Mouse (Mus musculus) liver, postnatal 0 days (tissue): ENCODE data around the gene Adgrl2. TPM values are rescaled to one million over a fixed set of nuclear protein-coding genes. Genes with fewer than 3 reads are reported as not detected.
A peak's percentile ranks its signal among the peaks of the same experiment; 100 is the strongest.

ENCODE experiments used
- ATAC-seq: fragments of 200-750 bp; cut with Nextera tagmentation; 2 replicates; pipeline ENCODE4 v1.8.0; 2017; ENCODE audit warnings: mild to moderate bottlenecking, moderate library complexity
- DNase-seq: peaks from one replicate; pipeline ENCODE4 v3.0.0-alpha.2; 2016
- H3K27ac ChIP-seq: fragments of 300-500 bp; sonication (generic); 2 replicates; pipeline ENCODE4 v1.5.1; 2014; ENCODE audit warnings: antibody characterized with exemption, moderate library complexity, mild to moderate bottlenecking, low read depth
- H3K27me3 ChIP-seq: fragments of 300-500 bp; sonication (generic); 2 replicates; pipeline ENCODE4 v1.6.1; 2014; ENCODE audit warnings: low read length, control low read depth, mixed read lengths; ENCODE audit not compliant: insufficient read depth
- H3K36me3 ChIP-seq: fragments of 300-500 bp; sonication (generic); replicated peaks from 2 replicates; pipeline ENCODE4 v1.6.1; 2014; ENCODE audit warnings: mild to moderate bottlenecking, control low read depth, low read length, moderate library complexity, mixed read lengths; ENCODE audit not compliant: insufficient read depth
- H3K4me1 ChIP-seq: fragments of 300-500 bp; sonication (generic); 2 replicates; pipeline ENCODE4 v1.6.1; 2014; ENCODE audit warnings: antibody characterized with exemption, mild to moderate bottlenecking, control low read depth; ENCODE audit not compliant: insufficient read depth
- H3K4me2 ChIP-seq: fragments of 300-500 bp; sonication (generic); 2 replicates; pipeline ENCODE4 v1.6.1; 2014; ENCODE audit warnings: low read depth, mild to moderate bottlenecking, low read length, moderate library complexity, mixed read lengths
- H3K4me3 ChIP-seq: fragments of 300-500 bp; sonication (generic); 2 replicates; pipeline ENCODE4 v1.5.1; 2014; ENCODE audit warnings: low read depth, low read length
- H3K9ac ChIP-seq: fragments of 300-500 bp; sonication (generic); replicated peaks from 2 replicates; pipeline ENCODE4 v1.6.1; 2014; ENCODE audit warnings: mild to moderate bottlenecking, moderate library complexity
- H3K9me3 ChIP-seq: fragments of 300-500 bp; sonication (generic); 2 replicates; pipeline ENCODE4 v1.6.1; 2016; ENCODE audit warnings: mild to moderate bottlenecking, control low read depth, low read length, mixed read lengths
- CTCF ChIP-seq: sonication (generic); IDR thresholded peaks from 2 replicates; pipeline ENCODE4 v1.5.1; 2016; ENCODE audit warnings: antibody characterized with exemption, low read depth
- EP300 ChIP-seq: IDR thresholded peaks from 2 replicates; pipeline ENCODE4 v1.6.1; 2016; ENCODE audit warnings: antibody characterized with exemption, low read depth, mild to moderate bottlenecking
- WGBS: fragments of 180-500 bp; shearing (Covaris S2); extraction: QIAGEN DNeasy Blood & Tissue Kit; methylation state at CpG from one replicate; pipeline ENCODE4 v1.1.7; 2014; ENCODE audit not compliant: insufficient replicate concordance; 5-methylcytosine and 5-hydroxymethylcytosine counted together
- polyA plus RNA-seq: library from polyadenylated mRNA; unstranded; fragments of >200 nt; fragmentation: Nextera tagmentation; extraction: Ambion mirVana; gene quantifications from 2 replicates; pipeline ENCODE4 v1.2.1, GENCODE M21; 2015

Gene Adgrl2
- polyA plus RNA-seq, 1 experiment from 2014 or later = 9.1 TPM

- Histone ChIP-seq H3K27me3 (no peaks in the 10 kb centered on the region), H3K9ac (no peak overlapping the region), H3K4me1 (peaks cover 13% of the 10 kb centered on the region), H3K4me2 (no peak overlapping the region), H3K36me3 (no peaks in the 10 kb centered on the region), H3K27ac (no peak overlapping the region), H3K9me3 (no peaks in the 10 kb centered on the region), H3K4me3 (no peak overlapping the region)
- TF ChIP-seq EP300 (no peak), CTCF (no peak)
- no peak for DNase-seq
- WGBS = 76% methylated on average over 9 of the region's 9 CpGs
- 0 out of 2 replicates have a peak, but pooled peaks have one; percentile 13 for ATAC-seq
Observed at GRCm38 (mm10) chr3:148935056-148935455, 55.3 kb downstream of the Adgrl2 start.

GRCm38 (mm10) chr3:148934279-148934678 lies 56.1 kb downstream of the Adgrl2 start:
- Histone ChIP-seq H3K4me3 (no peak overlapping the region), H3K9me3 (no peaks in the 10 kb centered on the region), H3K36me3 (no peaks in the 10 kb centered on the region), H3K27me3 (no peaks in the 10 kb centered on the region), H3K27ac (no peak overlapping the region), H3K9ac (no peak overlapping the region), H3K4me2 (no peak overlapping the region), H3K4me1 (peaks cover 13% of the 10 kb centered on the region)
- 78% methylated on average over 5 of the region's 5 CpGs for WGBS
- no peak for TF ChIP-seq EP300
- TF ChIP-seq CTCF = no peak
- no peak for DNase-seq
- ATAC-seq = no peak

- no peak for ATAC-seq
- no peak for TF ChIP-seq CTCF
- no peak for TF ChIP-seq EP300
- WGBS = 43% methylated on average over 6 of the region's 6 CpGs
Observed at GRCm38 (mm10) chr3:148933160-148933559, 57.2 kb downstream of the Adgrl2 start.

GRCm38 (mm10) chr3:148930913-148931312 lies 59.4 kb downstream of the Adgrl2 start:
- H3K4me2 ChIP-seq = no peak overlapping the region
- TF ChIP-seq EP300 (no peak), CTCF (no peak)
- no peak overlapping the region for H3K9ac ChIP-seq
- no peaks in the 10 kb centered on the region for H3K36me3 ChIP-seq
- DNase-seq = no peak
- H3K4me3 ChIP-seq = no peak overlapping the region
- H3K4me1 ChIP-seq = peaks cover 13% of the 10 kb centered on the region
- ATAC-seq = no peak
- no peak overlapping the region for H3K27ac ChIP-seq
- H3K27me3 ChIP-seq = no peaks in the 10 kb centered on the region
- no peaks in the 10 kb centered on the region for H3K9me3 ChIP-seq
- WGBS = 87% methylated on average over 6 of the region's 6 CpGs

More at GRCm38 (mm10) chr3:148933160-148933559, 57.2 kb downstream of the Adgrl2 start:
- peaks cover 13% of the 10 kb centered on the region for H3K4me1 ChIP-seq
- no peak overlapping the region for H3K4me2 ChIP-seq
- no peak overlapping the region for H3K4me3 ChIP-seq
- H3K9ac ChIP-seq = no peak overlapping the region
- DNase-seq = no peak
- no peak overlapping the region for H3K27ac ChIP-seq
- no peaks in the 10 kb centered on the region for H3K9me3 ChIP-seq
- no peaks in the 10 kb centered on the region for H3K36me3 ChIP-seq
- no peaks in the 10 kb centered on the region for H3K27me3 ChIP-seq

GRCm38 (mm10) chr3:148926330-148926729 lies 64.0 kb downstream of the Adgrl2 start:
- no peaks in the 10 kb centered on the region for H3K36me3 ChIP-seq
- H3K9me3 ChIP-seq = no peaks in the 10 kb centered on the region
- TF ChIP-seq EP300 (no peak), CTCF (no peak)
- 63% methylated on average over 3 of the region's 3 CpGs for WGBS
- no peak overlapping the region for H3K4me3 ChIP-seq
- H3K4me2 ChIP-seq = no peak overlapping the region
- DNase-seq = no peak
- H3K27ac ChIP-seq = no peak overlapping the region
- 0 out of 2 replicates have a peak, but pooled peaks cover 2% of the 10 kb centered on the region for H3K4me1 ChIP-seq
- no peak overlapping the region for H3K9ac ChIP-seq
- ATAC-seq = no peak
- no peaks in the 10 kb centered on the region for H3K27me3 ChIP-seq

GRCm38 (mm10) chr3:148922618-148923095 lies 67.7 kb downstream of the Adgrl2 start:
- WGBS = 80% methylated on average over 14 of the region's 14 CpGs
- Histone ChIP-seq H3K27ac (no peak overlapping the region), H3K4me1 (peaks cover 7% of the 10 kb centered on the region; the same call in 1 of the 2 replicates), H3K4me3 (no peak overlapping the region), H3K36me3 (no peaks in the 10 kb centered on the region), H3K27me3 (no peaks in the 10 kb centered on the region), H3K9me3 (no peaks in the 10 kb centered on the region), H3K9ac (no peak overlapping the region), H3K4me2 (no peak overlapping the region)
- TF ChIP-seq CTCF (no peak), EP300 (no peak)
- DNase-seq (no peak), ATAC-seq (no peak)

- no peaks in the 10 kb centered on the region for H3K36me3 ChIP-seq
- H3K27me3 ChIP-seq = no peaks in the 10 kb centered on the region
- no peak for ATAC-seq
- no peak for TF ChIP-seq CTCF
- H3K4me2 ChIP-seq = no peak overlapping the region
- no peak for DNase-seq
- H3K4me1 ChIP-seq = peaks cover 7% of the 10 kb centered on the region; the same call in 1 of the 2 replicates
- no peaks in the 10 kb centered on the region for H3K9me3 ChIP-seq
- 80% methylated on average over 13 of the region's 13 CpGs for WGBS
- H3K9ac ChIP-seq = no peak overlapping the region
- H3K27ac ChIP-seq = no peak overlapping the region
- H3K4me3 ChIP-seq = no peak overlapping the region
Observed at GRCm38 (mm10) chr3:148921966-148922587, 68.3 kb downstream of the Adgrl2 start.
